Mouse (Mus musculus) erythroblast, embryonic 14.5 days (primary cell): ENCODE data around the gene Txlng. TPM values are rescaled to one million over a fixed set of nuclear protein-coding genes. Genes with fewer than 3 reads are reported as not detected.
A peak's percentile ranks its signal among the peaks of the same experiment; 100 is the strongest.

Experiments
- H3K27me3 ChIP-seq: 2 replicates; pipeline ENCODE4 v1.6.1; 2012; ENCODE audit warnings: inconsistent platforms; ENCODE audit not compliant: control insufficient read depth
- H3K36me3 ChIP-seq: 2 replicates; pipeline ENCODE4 v1.6.1; 2012; ENCODE audit warnings: mild to moderate bottlenecking, inconsistent platforms; ENCODE audit not compliant: control insufficient read depth
- H3K4me1 ChIP-seq: 2 replicates; pipeline ENCODE4 v1.6.1; 2012; ENCODE audit warnings: inconsistent platforms; ENCODE audit not compliant: control insufficient read depth
- H3K4me3 ChIP-seq: replicated peaks from 2 replicates; pipeline ENCODE3; 2012; ENCODE audit warnings: moderate library complexity, mild to moderate bottlenecking, inconsistent platforms
- H3K9me3 ChIP-seq: 2 replicates; pipeline ENCODE4 v1.6.1; 2012; ENCODE audit warnings: low read length, inconsistent platforms, mixed read lengths; ENCODE audit not compliant: control insufficient read depth
- GATA1 ChIP-seq: IDR thresholded peaks from 2 replicates; pipeline ENCODE4 v1.6.1; 2012; ENCODE audit warnings: low read length, inconsistent platforms, mixed read lengths
- TAL1 ChIP-seq: IDR thresholded peaks from 3 replicates; pipeline ENCODE4 v1.6.1; 2012; ENCODE audit warnings: low read length, inconsistent platforms, mixed read lengths
- polyA plus RNA-seq: library from polyadenylated mRNA; stranded (reverse); fragments of >175 nt; gene quantifications from 2 replicates; pipeline ENCODE4 v1.2.3, GENCODE M21; 2012

The Txlng gene
- polyA plus RNA-seq: 0.18 and 0.37 TPM in 2 replicates

DNA sequence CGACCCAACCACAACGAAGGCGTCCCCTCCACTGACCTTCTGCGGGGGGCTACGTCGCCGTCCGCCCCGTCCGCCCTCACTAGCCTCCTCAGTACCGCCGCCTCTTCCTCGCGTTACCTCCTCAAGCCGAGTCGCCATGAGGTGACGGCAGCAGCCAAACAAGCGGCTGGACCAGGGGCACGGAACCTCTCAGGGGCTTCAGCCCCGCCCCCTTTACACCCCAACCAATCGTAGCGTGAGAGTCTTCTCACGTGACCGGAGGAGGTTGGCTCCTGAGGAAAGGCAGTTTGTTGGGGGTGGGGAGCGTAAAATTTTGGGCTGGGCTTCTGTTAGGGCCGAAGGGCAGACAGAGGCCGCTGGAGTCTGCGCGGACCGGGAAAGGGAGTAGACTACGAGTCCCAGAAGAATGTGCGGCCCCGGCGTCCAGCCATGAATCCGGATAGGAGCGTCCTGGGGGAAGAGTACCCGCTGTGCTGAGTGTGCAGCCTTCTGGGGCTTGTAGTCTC is at the start of gene Txlng:
Gene Txlng (minus strand): TSS at position 252 of the 506 bp plus-strand sequence.
- H3K27me3 ChIP-seq: no peaks in the 10 kb centered on the region
- peaks cover 6% of the 10 kb centered on the region for H3K4me1 ChIP-seq
- peak within 1 kb of the TSS; percentile 83 for H3K4me3 ChIP-seq
- peaks cover 4% of the 10 kb centered on the region for H3K9me3 ChIP-seq
- TF ChIP-seq GATA1: no peak
- no peak for TF ChIP-seq TAL1
- peaks cover 7% of the 10 kb centered on the region for H3K36me3 ChIP-seq

DNA sequence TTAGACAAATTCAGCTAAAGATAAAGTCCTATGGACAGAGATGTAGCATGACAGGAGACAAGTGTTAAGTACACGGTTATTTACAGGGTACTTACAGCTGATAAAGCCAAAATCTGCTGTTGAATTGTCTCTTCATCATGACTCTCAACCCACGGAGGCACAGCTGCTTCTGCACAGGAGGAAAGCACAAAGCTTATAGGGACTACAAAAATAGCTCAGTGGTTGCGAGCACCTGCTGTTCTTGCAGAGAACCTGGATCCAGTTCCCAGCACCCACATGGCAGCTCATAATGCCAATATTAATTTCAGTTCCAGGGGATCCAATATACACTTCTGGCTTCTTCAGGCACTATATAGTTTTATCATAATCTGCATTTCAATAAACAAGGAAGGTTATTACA is 49.0 kb upstream of the Txlng start:
- Histone ChIP-seq H3K27me3 (no peaks in the 10 kb centered on the region), H3K4me1 (no peaks in the 10 kb centered on the region), H3K4me3 (no peak overlapping the region), H3K9me3 (no peaks in the 10 kb centered on the region), H3K36me3 (peaks cover 35% of the 10 kb centered on the region)
- TF ChIP-seq GATA1: no peak
- TF ChIP-seq TAL1: no peak

DNA sequence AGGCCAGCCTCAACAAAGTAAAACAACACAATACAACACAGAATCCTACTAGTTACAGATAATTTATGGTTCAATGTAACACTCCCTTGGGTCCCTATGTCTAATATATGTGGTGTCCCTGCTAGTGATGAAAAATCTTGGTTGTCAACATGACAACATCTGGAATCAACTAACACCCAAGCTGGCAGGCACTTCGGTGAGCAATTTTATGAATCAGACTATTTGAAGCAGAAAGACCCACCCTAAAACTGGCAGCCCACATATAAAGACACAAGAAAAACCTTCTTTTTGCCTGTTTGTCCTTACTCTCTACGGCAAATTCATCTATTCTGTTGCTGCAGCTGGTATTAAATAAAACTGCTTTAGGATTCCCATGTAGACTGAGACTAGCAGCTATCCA is 44.5 kb upstream of the Txlng start:
- Histone ChIP-seq H3K9me3 (no peaks in the 10 kb centered on the region), H3K4me3 (no peak overlapping the region), H3K36me3 (peaks cover 39% of the 10 kb centered on the region), H3K27me3 (no peaks in the 10 kb centered on the region), H3K4me1 (no peaks in the 10 kb centered on the region)
- TF ChIP-seq GATA1: no peak

DNA sequence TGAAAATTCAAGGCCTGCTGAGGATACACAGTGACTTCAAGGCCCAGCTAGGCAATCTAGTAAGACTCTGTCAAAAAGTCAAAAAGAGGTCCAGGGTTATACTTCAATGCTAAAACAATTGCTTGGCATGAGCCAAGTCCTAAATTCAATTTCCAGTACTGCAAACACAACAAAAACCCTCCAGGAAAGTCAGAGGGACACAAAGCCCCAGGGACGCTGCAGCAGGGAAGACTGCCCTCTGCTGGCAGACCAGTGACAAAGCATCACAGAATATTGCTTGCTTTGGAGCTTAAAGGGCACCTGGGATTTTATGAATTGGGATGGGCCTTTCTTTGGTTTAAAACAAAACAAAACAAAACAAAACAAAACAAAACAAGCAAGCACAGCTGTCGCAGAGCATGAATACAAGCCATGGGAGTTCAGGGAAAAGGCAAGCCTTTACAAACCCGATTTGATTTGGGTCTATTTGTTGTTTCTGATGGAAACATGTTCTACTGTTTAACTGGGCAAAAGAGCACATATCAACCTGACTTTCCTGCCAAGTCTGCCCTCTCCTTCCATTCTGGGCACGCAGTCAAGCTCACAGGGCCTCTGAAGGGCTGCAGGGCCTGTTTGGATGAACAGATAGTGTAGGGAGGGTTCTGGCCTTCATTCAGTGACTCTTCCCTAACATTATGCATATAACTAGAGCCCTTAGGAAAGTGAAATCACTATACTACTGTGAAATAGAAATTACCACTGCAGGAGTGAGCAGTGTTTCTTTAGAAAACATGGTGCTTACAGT is 42.7 kb upstream of the Txlng start:
- H3K4me3 ChIP-seq: no peak overlapping the region
- no peak for TF ChIP-seq GATA1
- no peak for TF ChIP-seq TAL1
- peaks cover 34% of the 10 kb centered on the region for H3K36me3 ChIP-seq
- H3K4me1 ChIP-seq: no peaks in the 10 kb centered on the region
- no peaks in the 10 kb centered on the region for H3K9me3 ChIP-seq
- no peaks in the 10 kb centered on the region for H3K27me3 ChIP-seq

DNA sequence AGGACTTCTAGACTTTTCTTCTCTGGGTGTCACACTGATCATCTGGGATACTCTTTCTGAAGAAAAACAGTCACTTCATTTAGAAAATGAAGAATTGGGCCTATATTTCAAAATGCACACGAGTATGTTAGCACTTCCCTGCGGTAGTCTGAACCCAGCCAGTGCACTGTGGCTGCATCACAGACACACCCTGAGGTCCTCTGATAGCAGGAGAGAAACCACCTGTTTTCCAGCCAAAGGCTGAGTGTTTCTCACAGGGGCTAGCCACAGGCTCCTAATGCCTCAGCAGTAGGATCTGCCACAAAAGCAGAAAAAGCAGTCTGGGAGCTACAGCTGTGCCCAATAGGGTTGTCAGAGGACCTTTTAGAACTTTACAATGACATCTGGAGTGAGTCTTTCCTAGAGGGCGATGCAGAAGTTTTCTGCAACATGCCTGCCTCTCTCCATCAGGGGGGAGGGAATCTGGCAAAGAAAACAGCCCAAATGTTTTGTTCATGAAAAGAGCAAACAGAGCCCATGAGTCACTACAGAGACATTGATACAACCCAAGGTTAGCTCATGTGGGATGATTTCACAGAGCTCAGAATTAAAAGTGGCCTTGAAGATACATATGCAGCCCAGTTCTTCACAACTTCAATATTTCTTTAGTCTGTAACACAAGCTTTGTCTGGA is 39.2 kb upstream of the Txlng start:
- Histone ChIP-seq H3K4me1 (no peaks in the 10 kb centered on the region), H3K27me3 (no peaks in the 10 kb centered on the region), H3K9me3 (no peaks in the 10 kb centered on the region), H3K36me3 (peaks cover 36% of the 10 kb centered on the region), H3K4me3 (no peak overlapping the region)
- no peak for TF ChIP-seq GATA1
- no peak for TF ChIP-seq TAL1

DNA sequence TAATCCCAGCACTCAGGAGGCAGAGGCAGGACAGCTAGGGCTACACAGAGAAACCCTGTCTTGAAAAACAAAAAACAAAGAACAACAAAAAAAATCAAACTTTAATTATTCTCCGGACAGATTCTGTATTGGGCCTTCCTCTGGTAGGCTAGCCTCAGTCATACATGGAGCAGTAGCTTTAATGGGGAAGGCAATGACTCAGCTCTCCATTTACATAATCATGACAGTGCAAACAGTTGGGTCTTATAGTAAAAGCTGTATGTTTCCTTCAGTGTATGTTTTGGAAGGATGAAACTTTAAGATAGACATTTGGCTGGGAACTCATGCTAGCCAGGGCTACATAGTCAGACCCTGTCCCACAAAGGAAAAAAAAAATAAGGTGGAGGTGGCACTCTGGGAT is 19.4 kb upstream of the Txlng start:
- H3K27me3 ChIP-seq: no peaks in the 10 kb centered on the region
- H3K4me1 ChIP-seq: no peaks in the 10 kb centered on the region
- no peaks in the 10 kb centered on the region for H3K36me3 ChIP-seq
- H3K4me3 ChIP-seq: no peak overlapping the region
- H3K9me3 ChIP-seq: no peaks in the 10 kb centered on the region
- TF ChIP-seq GATA1 (no peak), TAL1 (no peak)

DNA sequence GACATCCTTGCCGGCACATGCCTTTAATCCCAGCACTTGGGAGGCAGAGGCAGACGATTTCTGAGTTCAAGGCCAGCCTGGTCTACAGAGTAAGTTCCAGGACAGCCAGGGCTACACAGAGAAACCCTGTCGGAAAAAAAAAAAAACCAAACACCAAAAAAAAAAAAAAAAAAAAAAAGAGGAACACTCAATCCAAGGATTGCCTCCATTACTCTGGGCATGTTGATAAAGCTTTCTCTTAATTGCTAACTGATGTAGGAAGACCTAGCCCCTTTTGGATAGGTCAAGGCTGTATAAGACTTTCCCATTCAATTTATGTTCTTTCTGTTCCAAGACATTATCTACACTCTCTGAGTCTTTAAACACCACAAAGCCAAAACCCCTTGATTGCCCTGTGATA is 16.3 kb upstream of the Txlng start:
- H3K4me3 ChIP-seq: no peak overlapping the region
- H3K4me1 ChIP-seq: no peaks in the 10 kb centered on the region
- H3K36me3 ChIP-seq: no peaks in the 10 kb centered on the region
- H3K27me3 ChIP-seq: no peaks in the 10 kb centered on the region
- no peak for TF ChIP-seq TAL1
- TF ChIP-seq GATA1: no peak
- H3K9me3 ChIP-seq: no peaks in the 10 kb centered on the region

DNA sequence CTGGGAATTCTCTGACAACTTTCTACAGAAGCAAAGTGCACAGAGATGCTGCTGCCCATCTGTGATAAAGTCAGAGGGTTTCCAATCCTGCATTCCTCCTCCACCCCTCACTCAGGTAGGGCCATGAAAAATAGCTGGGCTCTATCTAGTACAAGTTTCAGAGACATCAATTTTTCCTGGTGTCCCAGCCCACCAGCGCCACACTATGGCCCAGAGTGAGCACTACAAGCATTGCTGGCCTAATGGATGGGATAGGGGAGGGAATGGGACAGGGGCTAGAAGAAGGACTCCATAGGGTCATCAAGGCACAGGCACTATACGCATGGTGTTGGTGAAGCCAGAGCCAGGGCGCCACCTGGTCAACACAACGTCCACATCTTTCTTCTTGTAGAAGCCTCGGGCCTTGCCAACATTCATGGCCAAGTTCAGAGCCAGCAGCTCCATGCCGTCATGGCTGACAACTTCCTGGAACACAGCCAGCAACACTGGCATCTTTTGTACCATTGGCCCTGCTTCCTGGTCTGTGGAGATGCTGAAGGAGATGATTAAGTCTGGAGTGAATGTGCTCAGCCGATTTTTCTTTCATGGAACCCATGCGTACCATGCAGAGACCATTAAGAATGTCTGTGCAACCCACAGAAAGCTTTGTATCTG is 15.3 kb upstream of the Txlng start:
- no peak overlapping the region for H3K4me3 ChIP-seq
- H3K9me3 ChIP-seq: no peaks in the 10 kb centered on the region
- H3K27me3 ChIP-seq: no peaks in the 10 kb centered on the region
- TF ChIP-seq GATA1: no peak
- no peak for TF ChIP-seq TAL1
- H3K4me1 ChIP-seq: no peaks in the 10 kb centered on the region
- no peaks in the 10 kb centered on the region for H3K36me3 ChIP-seq

DNA sequence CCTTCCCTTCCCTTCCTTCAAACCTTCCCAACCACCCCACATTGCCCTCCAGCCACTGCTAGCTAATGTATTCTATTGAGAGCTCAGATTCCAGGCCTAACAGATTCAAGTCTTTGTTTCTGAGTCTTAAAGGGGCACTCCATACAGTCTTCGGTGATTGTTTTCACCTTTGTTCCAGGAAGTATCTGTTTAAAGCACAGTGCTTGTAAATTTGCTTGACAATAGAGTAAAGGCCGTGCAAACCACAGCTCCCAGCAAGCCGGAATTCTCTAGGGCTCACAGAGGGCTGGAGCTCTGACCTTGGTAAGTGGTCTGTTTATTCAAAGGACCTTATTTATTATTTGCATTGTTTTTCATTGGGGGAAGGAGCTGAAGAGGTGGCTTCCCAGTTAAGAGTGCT is 2.8 kb upstream of the Txlng start:
- Histone ChIP-seq H3K4me1 (peaks cover 6% of the 10 kb centered on the region), H3K4me3 (no peak overlapping the region)

More for the DNA sequence above, 2.8 kb upstream of the Txlng start:
- Histone ChIP-seq H3K27me3 (no peaks in the 10 kb centered on the region), H3K9me3 (peaks cover 4% of the 10 kb centered on the region), H3K36me3 (no peaks in the 10 kb centered on the region)
- TF ChIP-seq TAL1: no peak
- no peak for TF ChIP-seq GATA1
